Mouse (Mus musculus): ENCODE results near the gene Adarb1. TPM values are rescaled to one million over a fixed set of nuclear protein-coding genes. Genes with fewer than 3 reads are reported as not detected.

Gene Adarb1
- polyA plus RNA-seq, 1 experiment, result 3.3 TPM

DNA sequence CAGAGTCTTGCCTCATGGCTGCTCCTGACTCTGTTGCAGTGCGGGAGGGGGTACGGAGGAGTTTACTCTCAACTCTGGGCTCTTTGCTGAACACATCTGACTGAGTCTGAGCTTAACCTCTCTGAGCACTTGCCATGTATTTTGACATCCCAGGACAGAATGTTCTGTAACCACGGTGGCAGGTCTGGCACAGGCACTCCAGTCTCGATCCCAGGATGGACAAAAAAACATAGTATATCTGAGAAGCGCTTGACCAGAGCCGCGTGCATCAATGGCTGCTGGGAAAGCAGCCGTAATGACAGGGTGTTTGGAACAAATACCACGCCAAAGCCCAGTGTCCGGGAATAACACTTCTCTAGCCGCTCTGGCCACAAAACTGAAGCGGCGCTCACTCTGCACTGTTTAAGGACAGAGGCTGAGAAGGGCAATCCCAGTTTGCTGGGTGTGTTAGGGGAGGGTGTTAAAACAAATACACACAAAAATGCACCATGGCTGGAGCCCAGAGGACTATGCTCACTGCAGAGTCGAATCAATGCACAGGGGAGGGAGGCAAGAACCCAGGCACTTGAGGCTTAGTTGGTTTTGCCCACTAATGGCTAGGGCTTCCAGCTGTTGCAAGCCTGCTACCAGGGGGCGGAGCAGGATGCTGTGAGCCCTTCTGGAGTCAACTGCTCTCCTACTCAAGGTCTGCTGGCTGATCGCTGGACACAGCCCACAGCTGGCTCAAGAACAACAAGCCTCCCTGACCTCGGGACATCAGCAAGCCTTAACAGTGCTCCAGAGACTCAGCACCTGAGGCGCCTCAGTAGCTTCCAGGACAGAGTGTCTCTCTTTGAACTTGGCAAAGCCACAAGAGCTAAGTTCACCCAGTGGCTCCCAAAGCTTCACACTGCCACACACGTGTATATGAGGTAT is 23.0 kb upstream of the Adarb1 start:
- Histone ChIP-seq H3ac (ENCODE audit: control insufficient read depth, insufficient read length, low read depth) (no peak overlapping the region), H3K79me3 (ENCODE audit: low read depth) (no peaks in the 10 kb centered on the region), H3K36me3 (ENCODE audit: control insufficient read depth, insufficient read depth) (no peaks in the 10 kb centered on the region), H3K79me2 (ENCODE audit: control insufficient read depth, insufficient read depth) (no peaks in the 10 kb centered on the region), H3K4me3 (ENCODE audit: insufficient read depth, poor library complexity, severe bottlenecking) (no peak overlapping the region), H3K27me3 (ENCODE audit: control insufficient read depth, insufficient read depth, insufficient read length) (no peaks in the 10 kb centered on the region)
- TF ChIP-seq USF1 (IDR thresholded peaks at IDR 0.05; ENCODE audit: low read depth) (no peak), MYOD1 (IDR thresholded peaks at IDR 0.05; ENCODE audit: control insufficient read depth, insufficient read length, low read depth) (no peak), FOSL1 (IDR thresholded peaks at IDR 0.05; ENCODE audit: insufficient read depth, low read length, poor library complexity, severe bottlenecking) (no peak)

DNA sequence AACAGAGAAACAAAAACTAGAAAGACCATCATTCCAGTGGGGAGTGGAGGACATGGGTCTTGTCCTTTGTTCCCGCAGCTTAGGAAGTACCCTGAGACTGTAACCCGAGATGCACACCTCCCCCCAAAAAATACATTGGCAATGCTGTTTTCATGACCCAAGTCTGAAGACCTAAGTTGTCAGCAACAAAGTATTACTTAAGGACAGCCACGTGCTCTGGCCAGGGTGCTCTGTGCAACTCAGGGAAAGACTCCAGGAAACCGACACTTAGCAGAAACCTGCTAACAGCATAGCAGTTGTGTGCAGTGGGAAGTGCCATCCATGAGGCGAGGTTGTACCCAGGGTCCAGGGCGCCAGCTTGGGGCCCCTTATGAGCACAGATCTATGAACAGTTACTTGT is 22.2 kb upstream of the Adarb1 start:
- no peaks in the 10 kb centered on the region for H3K27me3 ChIP-seq (ENCODE audit: control insufficient read depth, insufficient read depth, insufficient read length)
- H3K36me3 ChIP-seq (ENCODE audit: control insufficient read depth, insufficient read depth), result no peaks in the 10 kb centered on the region
- H3K4me3 ChIP-seq (ENCODE audit: insufficient read depth, poor library complexity, severe bottlenecking), result no peak overlapping the region
- H3ac ChIP-seq (ENCODE audit: control insufficient read depth, insufficient read length, low read depth), result no peak overlapping the region
- TF ChIP-seq CTCF (IDR thresholded peaks at IDR 0.05; ENCODE audit: control insufficient read depth, insufficient read depth, insufficient read length) (no peak), FOSL1 (IDR thresholded peaks at IDR 0.05; ENCODE audit: insufficient read depth, low read length, poor library complexity, severe bottlenecking) (no peak), USF1 (IDR thresholded peaks at IDR 0.05; ENCODE audit: low read depth) (no peak), CEBPB (IDR thresholded peaks at IDR 0.05; ENCODE audit: low read depth) (no peak), MYOG (IDR thresholded peaks at IDR 0.05; ENCODE audit: control insufficient read depth, extremely low read depth, insufficient read length) (no peak), MYOD1 (IDR thresholded peaks at IDR 0.05; ENCODE audit: control insufficient read depth, insufficient read length, low read depth) (no peak), MAX (IDR thresholded peaks at IDR 0.05) (no peak)
- no peaks in the 10 kb centered on the region for H3K79me2 ChIP-seq (ENCODE audit: control insufficient read depth, insufficient read depth)
- H3K79me3 ChIP-seq (ENCODE audit: low read depth), result no peaks in the 10 kb centered on the region

DNA sequence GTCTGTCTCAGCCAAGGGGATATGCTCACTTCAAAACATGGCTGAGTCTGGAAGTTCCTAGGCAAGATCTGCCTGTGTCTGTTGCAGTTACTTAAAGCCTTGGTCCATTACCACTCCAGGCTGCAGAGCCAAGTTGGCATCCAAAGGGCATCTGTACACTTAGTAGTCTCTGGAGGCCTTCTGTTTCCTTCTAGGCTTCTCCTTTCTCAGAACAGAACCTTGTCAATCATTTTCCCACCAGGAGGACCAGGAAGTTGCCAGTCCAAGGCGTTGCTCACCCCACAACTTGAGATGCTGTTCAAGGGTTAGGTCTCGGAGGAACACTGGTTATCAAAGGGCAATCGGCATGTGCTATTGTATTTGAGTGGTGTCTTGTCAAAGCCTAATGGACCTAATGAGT is 21.0 kb upstream of the Adarb1 start:
- Histone ChIP-seq H3K36me3 (ENCODE audit: control insufficient read depth, insufficient read depth) (no peaks in the 10 kb centered on the region), H3ac (ENCODE audit: control insufficient read depth, insufficient read length, low read depth) (no peak overlapping the region), H3K27me3 (ENCODE audit: control insufficient read depth, insufficient read depth, insufficient read length) (no peaks in the 10 kb centered on the region), H3K79me2 (ENCODE audit: control insufficient read depth, insufficient read depth) (no peaks in the 10 kb centered on the region), H3K79me3 (ENCODE audit: low read depth) (no peaks in the 10 kb centered on the region), H3K4me3 (ENCODE audit: insufficient read depth, poor library complexity, severe bottlenecking) (no peak overlapping the region)
- TF ChIP-seq FOSL1 (IDR thresholded peaks at IDR 0.05; ENCODE audit: insufficient read depth, low read length, poor library complexity, severe bottlenecking) (no peak), CTCF (IDR thresholded peaks at IDR 0.05; ENCODE audit: control insufficient read depth, insufficient read depth, insufficient read length) (no peak), MYOD1 (IDR thresholded peaks at IDR 0.05; ENCODE audit: control insufficient read depth, insufficient read length, low read depth) (no peak), CEBPB (IDR thresholded peaks at IDR 0.05; ENCODE audit: low read depth) (no peak), MYOG (IDR thresholded peaks at IDR 0.05; ENCODE audit: control insufficient read depth, extremely low read depth, insufficient read length) (no peak), USF1 (IDR thresholded peaks at IDR 0.05; ENCODE audit: low read depth) (no peak), MAX (IDR thresholded peaks at IDR 0.05) (no peak)

DNA sequence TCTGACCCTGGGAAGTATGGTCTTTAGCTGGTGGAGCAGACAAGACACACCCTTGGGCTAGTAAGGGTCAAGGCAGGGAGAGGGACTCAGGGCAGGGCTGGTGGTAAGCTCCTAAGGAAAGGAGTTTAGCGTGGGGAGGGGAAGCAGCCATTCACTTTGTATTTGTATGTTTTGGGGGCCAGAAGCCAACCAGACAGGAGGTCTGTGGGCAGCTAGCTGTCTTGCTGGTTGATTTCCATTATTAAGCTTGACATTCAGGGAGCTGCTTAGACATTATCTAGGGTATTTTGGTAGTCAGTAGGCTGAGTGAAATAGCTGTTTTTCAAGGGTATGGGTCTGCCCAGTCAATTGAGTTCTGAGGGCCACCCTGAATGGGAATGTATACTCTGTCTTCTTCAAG is 20.0 kb upstream of the Adarb1 start:
- H3K79me3 ChIP-seq (ENCODE audit: low read depth), result no peaks in the 10 kb centered on the region
- no peaks in the 10 kb centered on the region for H3K79me2 ChIP-seq (ENCODE audit: control insufficient read depth, insufficient read depth)
- H3ac ChIP-seq (ENCODE audit: control insufficient read depth, insufficient read length, low read depth), result no peak overlapping the region
- no peak overlapping the region for H3K4me3 ChIP-seq (ENCODE audit: insufficient read depth, poor library complexity, severe bottlenecking)
- no peak for TF ChIP-seq FOSL1 (IDR thresholded peaks at IDR 0.05; ENCODE audit: insufficient read depth, low read length, poor library complexity, severe bottlenecking)
- TF ChIP-seq CEBPB (IDR thresholded peaks at IDR 0.05; ENCODE audit: low read depth), result no peak
- no peak for TF ChIP-seq CTCF (IDR thresholded peaks at IDR 0.05; ENCODE audit: control insufficient read depth, insufficient read depth, insufficient read length)
- TF ChIP-seq MAX (IDR thresholded peaks at IDR 0.05), result no peak
- TF ChIP-seq MYOG (IDR thresholded peaks at IDR 0.05; ENCODE audit: control insufficient read depth, extremely low read depth, insufficient read length), result no peak
- TF ChIP-seq USF1 (IDR thresholded peaks at IDR 0.05; ENCODE audit: low read depth), result no peak
- no peak for TF ChIP-seq MYOD1 (IDR thresholded peaks at IDR 0.05; ENCODE audit: control insufficient read depth, insufficient read length, low read depth)
- H3K36me3 ChIP-seq (ENCODE audit: control insufficient read depth, insufficient read depth), result no peaks in the 10 kb centered on the region
- no peaks in the 10 kb centered on the region for H3K27me3 ChIP-seq (ENCODE audit: control insufficient read depth, insufficient read depth, insufficient read length)

DNA sequence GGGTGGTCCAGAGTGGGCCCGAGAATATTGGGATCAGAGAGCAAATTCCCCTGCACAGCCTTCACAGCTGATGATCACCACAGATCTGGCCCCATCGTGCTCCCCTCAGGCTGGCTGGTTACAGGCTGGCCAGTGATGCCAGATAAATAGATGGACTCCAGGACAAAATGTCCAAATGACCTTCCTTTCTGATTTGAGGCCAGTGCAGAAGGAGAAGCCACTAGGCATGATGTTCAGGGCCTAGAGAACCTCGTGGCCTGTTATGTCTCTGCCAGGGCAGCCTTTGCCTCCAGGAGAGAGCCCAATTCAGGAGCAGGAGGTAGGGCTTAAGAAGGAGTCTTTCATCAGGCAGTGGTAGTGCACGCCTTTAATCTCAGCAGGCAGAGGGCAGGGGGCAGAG is 17.3 kb upstream of the Adarb1 start:
- TF ChIP-seq MAX (IDR thresholded peaks at IDR 0.05) (no peak), MYOG (IDR thresholded peaks at IDR 0.05; ENCODE audit: control insufficient read depth, extremely low read depth, insufficient read length) (no peak), CEBPB (IDR thresholded peaks at IDR 0.05; ENCODE audit: low read depth) (no peak), USF1 (IDR thresholded peaks at IDR 0.05; ENCODE audit: low read depth) (no peak), CTCF (IDR thresholded peaks at IDR 0.05; ENCODE audit: control insufficient read depth, insufficient read depth, insufficient read length) (no peak), MYOD1 (IDR thresholded peaks at IDR 0.05; ENCODE audit: control insufficient read depth, insufficient read length, low read depth) (no peak), FOSL1 (IDR thresholded peaks at IDR 0.05; ENCODE audit: insufficient read depth, low read length, poor library complexity, severe bottlenecking) (no peak)
- no peaks in the 10 kb centered on the region for H3K27me3 ChIP-seq (ENCODE audit: control insufficient read depth, insufficient read depth, insufficient read length)
- no peak overlapping the region for H3K4me3 ChIP-seq (ENCODE audit: insufficient read depth, poor library complexity, severe bottlenecking)
- H3K36me3 ChIP-seq (ENCODE audit: control insufficient read depth, insufficient read depth), result no peaks in the 10 kb centered on the region
- H3ac ChIP-seq (ENCODE audit: control insufficient read depth, insufficient read length, low read depth), result no peak overlapping the region
- H3K79me3 ChIP-seq (ENCODE audit: low read depth), result no peaks in the 10 kb centered on the region
- H3K79me2 ChIP-seq (ENCODE audit: control insufficient read depth, insufficient read depth), result no peaks in the 10 kb centered on the region
